Mouse (Mus musculus) megakaryocyte, embryonic 14.5 days (primary cell): ENCODE data around the gene Acsl3. TPM values are rescaled to one million over a fixed set of nuclear protein-coding genes. Genes with fewer than 3 reads are reported as not detected.

ENCODE experiments used
- H3K27me3 ChIP-seq: replicated peaks from 2 replicates; pipeline ENCODE3; 2012; ENCODE audit warnings: inconsistent platforms
- H3K36me3 ChIP-seq: replicated peaks from 2 replicates; pipeline ENCODE3; 2012; ENCODE audit warnings: low read length, inconsistent platforms, mixed read lengths
- H3K4me1 ChIP-seq: 2 replicates; pipeline ENCODE4 v1.6.1; 2012; ENCODE audit warnings: inconsistent platforms
- H3K4me3 ChIP-seq: replicated peaks from 2 replicates; pipeline ENCODE3; 2012; ENCODE audit warnings: moderate library complexity, mild to moderate bottlenecking, inconsistent platforms
- H3K9me3 ChIP-seq: 2 replicates; pipeline ENCODE4 v1.6.1; 2012; ENCODE audit warnings: inconsistent platforms
- FLI1 ChIP-seq: IDR thresholded peaks from 2 replicates; pipeline ENCODE4 v1.6.1; 2012; ENCODE audit warnings: low read length, inconsistent platforms, mixed read lengths
- GATA1 ChIP-seq: IDR thresholded peaks from 3 replicates; pipeline ENCODE4 v1.6.1; 2012; ENCODE audit warnings: mixed read lengths, low read length, inconsistent platforms, borderline replicate concordance
- polyA plus RNA-seq: library from polyadenylated mRNA; stranded (reverse); fragments of >175 nt; gene quantifications from 2 replicates; pipeline ENCODE4 v1.2.3, GENCODE M21; 2012; ENCODE audit warnings: low replicate concordance; ENCODE audit not compliant: insufficient read depth

The Acsl3 gene
- polyA plus RNA-seq, 1 experiment = 3.3 TPM

- Histone ChIP-seq H3K4me3 (no peak overlapping the region), H3K27me3 (no peaks in the 10 kb centered on the region), H3K36me3 (peaks cover 67% of the 10 kb centered on the region), H3K4me1 (peaks cover 74% of the 10 kb centered on the region), H3K9me3 (no peaks in the 10 kb centered on the region)
- TF ChIP-seq GATA1 = no peak
- TF ChIP-seq FLI1 = no peak
These were observed 48.7 kb downstream of the Acsl3 start for GRCm38 (mm10) chr1:78706338-78706737.

DNA sequence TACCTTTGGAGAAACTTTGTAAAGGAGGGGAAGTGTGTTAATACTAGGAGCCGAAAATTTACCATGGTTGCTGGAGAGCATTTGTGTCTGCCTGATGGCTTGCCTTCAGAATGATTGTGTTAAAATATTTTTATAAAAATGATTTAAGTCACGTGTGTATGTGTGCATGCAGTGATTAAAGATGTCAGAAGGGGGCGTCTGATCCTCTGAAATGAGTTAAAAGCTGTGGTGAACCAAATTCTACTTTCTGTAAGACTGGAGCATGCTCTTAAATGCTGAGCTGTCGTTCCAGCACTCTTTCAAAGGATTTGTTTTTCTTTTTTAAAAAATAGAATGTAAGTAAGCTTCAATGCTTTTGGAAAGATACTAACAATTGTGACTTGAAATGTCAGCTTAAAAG lies 49.7 kb downstream of the Acsl3 start:
- H3K9me3 ChIP-seq = no peaks in the 10 kb centered on the region
- peaks cover 58% of the 10 kb centered on the region for H3K36me3 ChIP-seq
- no peak overlapping the region for H3K4me3 ChIP-seq
- TF ChIP-seq FLI1 (no peak), GATA1 (no peak)
- H3K4me1 ChIP-seq = peaks cover 69% of the 10 kb centered on the region
- H3K27me3 ChIP-seq = no peaks in the 10 kb centered on the region

DNA sequence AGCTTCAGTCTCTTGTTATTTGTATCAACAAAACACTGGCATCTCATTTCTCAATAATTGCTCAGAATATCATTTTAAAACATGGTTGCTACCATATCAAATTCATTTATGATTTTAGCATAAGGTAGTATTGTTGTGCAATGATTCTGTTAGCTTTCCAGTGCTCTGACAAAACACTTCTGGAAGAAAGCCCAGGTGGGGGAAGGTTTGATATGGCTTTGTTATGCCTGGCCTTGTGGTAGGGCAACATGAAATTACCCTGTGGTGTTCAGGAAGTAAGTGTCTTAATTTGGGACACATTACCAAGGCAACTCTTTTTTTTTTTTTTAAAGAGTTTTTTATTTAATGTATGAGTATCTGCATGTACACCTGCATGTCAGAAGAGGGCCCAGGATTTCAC lies 52.4 kb downstream of the Acsl3 start:
- H3K4me1 ChIP-seq = peaks cover 47% of the 10 kb centered on the region
- TF ChIP-seq FLI1 = no peak
- TF ChIP-seq GATA1 = no peak
- no peaks in the 10 kb centered on the region for H3K27me3 ChIP-seq

GRCm38 (mm10) chr1:78710613-78711329 lies 53.1 kb downstream of the Acsl3 start:
- TF ChIP-seq FLI1 = no peak
- TF ChIP-seq GATA1 = no peak
- Histone ChIP-seq H3K36me3 (peaks cover 24% of the 10 kb centered on the region), H3K4me3 (no peak overlapping the region), H3K27me3 (no peaks in the 10 kb centered on the region), H3K9me3 (no peaks in the 10 kb centered on the region), H3K4me1 (peaks cover 45% of the 10 kb centered on the region)

More for the DNA sequence above, 52.4 kb downstream of the Acsl3 start:
- Histone ChIP-seq H3K9me3 (no peaks in the 10 kb centered on the region), H3K36me3 (peaks cover 31% of the 10 kb centered on the region), H3K4me3 (no peak overlapping the region)

DNA sequence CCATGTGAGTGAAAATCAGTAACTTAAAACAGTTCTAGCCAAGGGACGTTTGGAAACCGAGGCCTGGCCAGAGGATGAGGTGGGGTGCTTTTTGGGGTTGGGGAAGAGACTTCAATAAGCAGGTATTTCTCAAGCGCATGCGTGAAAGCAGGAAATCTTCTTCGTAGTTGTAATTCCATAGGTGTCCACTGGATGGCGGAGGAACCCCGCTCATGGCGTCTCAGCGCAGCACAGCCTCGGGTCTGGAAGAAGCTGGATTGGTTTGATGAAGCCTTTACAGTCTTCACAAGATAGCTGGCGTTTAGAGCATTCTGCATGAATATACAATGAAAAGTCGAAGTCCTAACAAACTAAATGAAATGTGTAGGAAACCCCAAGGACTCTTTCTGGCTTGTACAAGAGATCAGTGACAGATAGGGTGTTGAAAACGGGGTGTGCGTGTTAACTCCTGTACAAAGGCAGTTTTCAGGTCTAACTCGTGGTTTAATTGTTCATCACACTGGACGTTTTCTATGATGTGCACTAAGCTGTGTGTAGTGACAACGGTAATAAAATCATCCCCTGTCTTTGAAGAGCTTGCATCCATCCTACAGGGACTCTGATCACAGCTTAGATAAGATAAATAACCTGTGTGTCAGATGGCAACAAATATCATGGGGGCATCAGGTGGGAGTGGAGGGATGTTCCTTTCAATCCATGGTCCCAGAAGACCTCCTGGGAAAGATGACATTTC lies 67.0 kb downstream of the Acsl3 start:
- Histone ChIP-seq H3K9me3 (no peaks in the 10 kb centered on the region), H3K4me1 (peaks cover 30% of the 10 kb centered on the region), H3K4me3 (peak overlapping the region; percentile 11), H3K27me3 (peaks cover 10% of the 10 kb centered on the region), H3K36me3 (no peaks in the 10 kb centered on the region)
- TF ChIP-seq GATA1 (no peak), FLI1 (no peak)

GRCm38 (mm10) chr1:78725191-78725490 lies 67.5 kb downstream of the Acsl3 start:
- no peaks in the 10 kb centered on the region for H3K9me3 ChIP-seq
- H3K27me3 ChIP-seq = peaks cover 10% of the 10 kb centered on the region
- H3K4me3 ChIP-seq = no peak overlapping the region
- H3K4me1 ChIP-seq = peaks cover 30% of the 10 kb centered on the region
- no peaks in the 10 kb centered on the region for H3K36me3 ChIP-seq
- TF ChIP-seq GATA1 = no peak
- no peak for TF ChIP-seq FLI1

- no peaks in the 10 kb centered on the region for H3K36me3 ChIP-seq
- TF ChIP-seq GATA1 (no peak), FLI1 (no peak)
- no peaks in the 10 kb centered on the region for H3K9me3 ChIP-seq
- H3K27me3 ChIP-seq = peaks cover 8% of the 10 kb centered on the region
- H3K4me3 ChIP-seq = no peak overlapping the region
- H3K4me1 ChIP-seq = peaks cover 24% of the 10 kb centered on the region
These were observed 68.1 kb downstream of the Acsl3 start for GRCm38 (mm10) chr1:78725617-78726223.

DNA sequence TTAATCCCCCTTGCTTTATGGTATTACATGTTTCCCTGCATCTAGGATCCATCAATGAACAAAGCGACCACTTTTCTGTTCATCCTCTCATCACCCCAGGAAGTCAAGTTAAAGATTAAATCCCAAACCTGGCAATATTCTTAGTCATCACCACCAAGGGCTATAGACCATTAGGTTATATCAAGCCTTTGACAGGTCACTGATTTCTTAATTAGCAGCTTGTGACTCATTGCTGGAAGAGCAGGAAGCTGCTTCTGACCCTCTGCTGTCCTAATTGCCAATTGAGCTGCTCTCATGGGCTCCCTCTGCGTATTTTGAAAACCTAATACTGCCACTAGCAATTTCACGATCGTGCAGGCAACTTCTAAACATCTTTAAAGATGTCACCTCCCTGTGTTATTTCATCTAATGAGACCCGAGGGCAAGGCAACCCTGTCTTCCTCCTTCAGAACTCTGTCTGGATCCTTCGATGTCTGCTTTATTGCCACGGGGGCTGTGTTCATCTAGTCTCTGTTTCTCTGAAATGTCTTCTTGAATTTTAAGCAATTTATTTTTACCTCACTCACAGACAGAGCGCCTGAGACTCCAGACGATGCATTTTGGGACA lies 72.6 kb downstream of the Acsl3 start:
- Histone ChIP-seq H3K9me3 (peaks cover 13% of the 10 kb centered on the region), H3K27me3 (no peaks in the 10 kb centered on the region), H3K36me3 (no peaks in the 10 kb centered on the region), H3K4me1 (peaks cover 13% of the 10 kb centered on the region), H3K4me3 (no peak overlapping the region)
- no peak for TF ChIP-seq GATA1
- no peak for TF ChIP-seq FLI1

- TF ChIP-seq GATA1 (no peak), FLI1 (no peak)
- Histone ChIP-seq H3K4me3 (no peak overlapping the region), H3K4me1 (peaks cover 8% of the 10 kb centered on the region), H3K9me3 (peaks cover 13% of the 10 kb centered on the region), H3K27me3 (no peaks in the 10 kb centered on the region), H3K36me3 (no peaks in the 10 kb centered on the region)
These were observed 74.7 kb downstream of the Acsl3 start for GRCm38 (mm10) chr1:78732290-78732689.

DNA sequence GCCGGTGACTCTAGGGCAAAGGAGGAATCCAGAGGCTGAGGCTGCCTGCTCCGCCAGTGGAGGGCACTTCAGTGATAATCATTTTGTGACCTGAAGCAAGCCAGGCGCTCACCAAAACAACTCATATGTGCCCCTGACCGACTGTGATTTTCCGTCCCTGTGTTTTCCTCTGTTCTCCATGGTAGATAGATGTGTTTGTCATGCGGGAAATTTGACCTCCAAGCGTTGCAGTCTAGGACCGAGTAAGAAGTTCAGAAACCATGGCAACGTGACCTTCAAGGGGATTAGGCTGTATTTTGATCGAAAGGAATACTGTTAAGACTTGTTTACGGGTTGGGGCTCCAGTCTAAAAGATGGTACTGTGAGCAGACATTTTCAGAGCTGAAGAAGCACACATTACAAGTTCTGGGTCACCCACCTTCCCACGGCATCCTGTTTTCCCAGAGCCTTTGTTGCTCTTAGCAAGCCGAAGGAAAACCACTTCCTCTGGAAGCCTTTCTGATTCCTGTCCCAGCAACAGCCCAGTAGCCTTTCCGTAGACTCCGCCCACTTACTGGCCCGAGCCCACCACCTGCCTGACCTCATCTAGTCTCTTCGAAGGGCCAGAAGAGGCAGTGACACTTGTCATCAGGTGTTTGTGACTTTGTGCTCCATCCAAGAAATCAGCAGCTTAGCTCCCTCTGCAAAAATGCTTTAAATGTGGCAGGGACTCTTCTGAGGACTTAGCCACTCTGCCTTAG lies 76.8 kb downstream of the Acsl3 start:
- Histone ChIP-seq H3K36me3 (no peaks in the 10 kb centered on the region), H3K27me3 (no peaks in the 10 kb centered on the region)
- TF ChIP-seq FLI1 (no peak), GATA1 (no peak)

More for the DNA sequence above, 76.8 kb downstream of the Acsl3 start:
- Histone ChIP-seq H3K4me1 (peaks cover 8% of the 10 kb centered on the region), H3K4me3 (no peak overlapping the region), H3K9me3 (peaks cover 13% of the 10 kb centered on the region)
